Mouse (Mus musculus): ENCODE results near the gene Pipox. TPM values are rescaled to one million over a fixed set of nuclear protein-coding genes. Genes with fewer than 3 reads are reported as not detected.

The Pipox gene
- polyA plus RNA-seq, 1 experiment from 2014 or later: 48.9 TPM

- no peak for DNase-seq
- Histone ChIP-seq H3K9ac (replicated peaks) (no peak overlapping the region), H3K27me3 (ENCODE audit: insufficient read depth, low read length) (no peaks in the 10 kb centered on the region)
These were observed 22.5 kb downstream of the Pipox start for GRCm38 (mm10) chr11:77871436-77871835.

GRCm38 (mm10) chr11:77867419-77868083, 26.3 kb downstream of the Pipox start:
- TF ChIP-seq CTCF (IDR thresholded peaks at IDR 0.05; ENCODE audit: low read depth): no peak
- no peak for TF ChIP-seq EP300 (IDR thresholded peaks at IDR 0.05; ENCODE audit: low read depth)
- no peak overlapping the region for H3K4me3 ChIP-seq (ENCODE audit: low read depth, low read length)
- DNase-seq: no peak
- ATAC-seq: no peak
- no peak overlapping the region for H3K27ac ChIP-seq (ENCODE audit: low read depth)
- H3K9me3 ChIP-seq (ENCODE audit: low read length): no peaks in the 10 kb centered on the region
- 42% methylated on average over 12 of the region's 12 CpGs for WGBS (ENCODE audit: insufficient replicate concordance)
- no peak overlapping the region for H3K4me2 ChIP-seq (ENCODE audit: low read depth, low read length)
- peaks cover 4% of the 10 kb centered on the region; the same call in 1 of the 2 replicates for H3K4me1 ChIP-seq (ENCODE audit: insufficient read depth)
- no peaks in the 10 kb centered on the region for H3K27me3 ChIP-seq (ENCODE audit: insufficient read depth, low read length)
- H3K9ac ChIP-seq (replicated peaks): no peak overlapping the region
- H3K36me3 ChIP-seq (replicated peaks; ENCODE audit: insufficient read depth, low read length): peaks cover 15% of the 10 kb centered on the region

More at GRCm38 (mm10) chr11:77871436-77871835, 22.5 kb downstream of the Pipox start:
- Histone ChIP-seq H3K36me3 (replicated peaks; ENCODE audit: insufficient read depth, low read length) (no peaks in the 10 kb centered on the region), H3K4me2 (ENCODE audit: low read depth, low read length) (no peak overlapping the region), H3K4me3 (ENCODE audit: low read depth, low read length) (no peak overlapping the region), H3K27ac (ENCODE audit: low read depth) (no peak overlapping the region), H3K9me3 (ENCODE audit: low read length) (no peaks in the 10 kb centered on the region), H3K4me1 (ENCODE audit: insufficient read depth) (peaks cover 6% of the 10 kb centered on the region; the same call in 1 of the 2 replicates)
- no peak for TF ChIP-seq CTCF (IDR thresholded peaks at IDR 0.05; ENCODE audit: low read depth)
- TF ChIP-seq EP300 (IDR thresholded peaks at IDR 0.05; ENCODE audit: low read depth): no peak
- 46% methylated on average over 4 of the region's 4 CpGs for WGBS (ENCODE audit: insufficient replicate concordance)
- ATAC-seq: no peak

GRCm38 (mm10) chr11:77864771-77865170, 29.1 kb downstream of the Pipox start:
- H3K4me3 ChIP-seq (ENCODE audit: low read depth, low read length): no peak overlapping the region
- no peak overlapping the region for H3K4me2 ChIP-seq (ENCODE audit: low read depth, low read length)
- H3K9ac ChIP-seq (replicated peaks): no peak overlapping the region
- H3K27ac ChIP-seq (ENCODE audit: low read depth): no peak overlapping the region
- peaks cover 27% of the 10 kb centered on the region for H3K36me3 ChIP-seq (replicated peaks; ENCODE audit: insufficient read depth, low read length)
- no peaks in the 10 kb centered on the region for H3K9me3 ChIP-seq (ENCODE audit: low read length)
- no peaks in the 10 kb centered on the region for H3K27me3 ChIP-seq (ENCODE audit: insufficient read depth, low read length)
- H3K4me1 ChIP-seq (ENCODE audit: insufficient read depth): no peaks in the 10 kb centered on the region
- TF ChIP-seq CTCF (IDR thresholded peaks at IDR 0.05; ENCODE audit: low read depth): no peak
- no peak for TF ChIP-seq EP300 (IDR thresholded peaks at IDR 0.05; ENCODE audit: low read depth)
- 83% methylated on average over 12 of the region's 12 CpGs for WGBS (ENCODE audit: insufficient replicate concordance)
- DNase-seq: no peak
- no peak for ATAC-seq

- DNase-seq (no peak), ATAC-seq (no peak)
- TF ChIP-seq CTCF (IDR thresholded peaks at IDR 0.05; ENCODE audit: low read depth) (no peak), EP300 (IDR thresholded peaks at IDR 0.05; ENCODE audit: low read depth) (no peak)
- H3K4me3 ChIP-seq (ENCODE audit: low read depth, low read length): no peak overlapping the region
- no peak overlapping the region for H3K27ac ChIP-seq (ENCODE audit: low read depth)
- H3K4me2 ChIP-seq (ENCODE audit: low read depth, low read length): no peak overlapping the region
- no peaks in the 10 kb centered on the region for H3K4me1 ChIP-seq (ENCODE audit: insufficient read depth)
- no peaks in the 10 kb centered on the region for H3K27me3 ChIP-seq (ENCODE audit: insufficient read depth, low read length)
- 83% methylated on average over 7 of the region's 7 CpGs for WGBS (ENCODE audit: insufficient replicate concordance)
- H3K9ac ChIP-seq (replicated peaks): no peak overlapping the region
- no peaks in the 10 kb centered on the region for H3K9me3 ChIP-seq (ENCODE audit: low read length)
- peaks cover 38% of the 10 kb centered on the region for H3K36me3 ChIP-seq (replicated peaks; ENCODE audit: insufficient read depth, low read length)
These were observed 31.0 kb downstream of the Pipox start for GRCm38 (mm10) chr11:77862887-77863286.

- Histone ChIP-seq H3K36me3 (replicated peaks; ENCODE audit: insufficient read depth, low read length) (peaks cover 51% of the 10 kb centered on the region), H3K27ac (ENCODE audit: low read depth) (no peak overlapping the region), H3K9me3 (ENCODE audit: low read length) (no peaks in the 10 kb centered on the region), H3K4me2 (ENCODE audit: low read depth, low read length) (no peak overlapping the region), H3K4me1 (ENCODE audit: insufficient read depth) (no peaks in the 10 kb centered on the region), H3K9ac (replicated peaks) (no peak overlapping the region), H3K27me3 (ENCODE audit: insufficient read depth, low read length) (no peaks in the 10 kb centered on the region), H3K4me3 (ENCODE audit: low read depth, low read length) (no peak overlapping the region)
- no peak for ATAC-seq
- TF ChIP-seq CTCF (IDR thresholded peaks at IDR 0.05; ENCODE audit: low read depth) (no peak), EP300 (IDR thresholded peaks at IDR 0.05; ENCODE audit: low read depth) (no peak)
- 79% methylated on average over 9 of the region's 9 CpGs for WGBS (ENCODE audit: insufficient replicate concordance)
- DNase-seq: no peak
These were observed 32.9 kb downstream of the Pipox start for GRCm38 (mm10) chr11:77860947-77861346.

GRCm38 (mm10) chr11:77858589-77858988, 35.3 kb downstream of the Pipox start:
- TF ChIP-seq EP300 (IDR thresholded peaks at IDR 0.05; ENCODE audit: low read depth): no peak
- no peak for TF ChIP-seq CTCF (IDR thresholded peaks at IDR 0.05; ENCODE audit: low read depth)
- no peaks in the 10 kb centered on the region for H3K27me3 ChIP-seq (ENCODE audit: insufficient read depth, low read length)
- DNase-seq: no peak
- no peak overlapping the region for H3K27ac ChIP-seq (ENCODE audit: low read depth)
- H3K36me3 ChIP-seq (replicated peaks; ENCODE audit: insufficient read depth, low read length): peaks cover 57% of the 10 kb centered on the region
- whole genome bisulfite sequencing (ENCODE audit: insufficient replicate concordance): 78% methylated on average over 9 of the region's 9 CpGs
- no peak overlapping the region for H3K4me3 ChIP-seq (ENCODE audit: low read depth, low read length)
- ATAC-seq: no peak
- H3K9me3 ChIP-seq (ENCODE audit: low read length): no peaks in the 10 kb centered on the region
- H3K4me1 ChIP-seq (ENCODE audit: insufficient read depth): no peaks in the 10 kb centered on the region
- H3K4me2 ChIP-seq (ENCODE audit: low read depth, low read length): no peak overlapping the region
- no peak overlapping the region for H3K9ac ChIP-seq (replicated peaks)
